17 mouse cellular contexts compared by ENCODE assay signal in the genomic region with DNA sequence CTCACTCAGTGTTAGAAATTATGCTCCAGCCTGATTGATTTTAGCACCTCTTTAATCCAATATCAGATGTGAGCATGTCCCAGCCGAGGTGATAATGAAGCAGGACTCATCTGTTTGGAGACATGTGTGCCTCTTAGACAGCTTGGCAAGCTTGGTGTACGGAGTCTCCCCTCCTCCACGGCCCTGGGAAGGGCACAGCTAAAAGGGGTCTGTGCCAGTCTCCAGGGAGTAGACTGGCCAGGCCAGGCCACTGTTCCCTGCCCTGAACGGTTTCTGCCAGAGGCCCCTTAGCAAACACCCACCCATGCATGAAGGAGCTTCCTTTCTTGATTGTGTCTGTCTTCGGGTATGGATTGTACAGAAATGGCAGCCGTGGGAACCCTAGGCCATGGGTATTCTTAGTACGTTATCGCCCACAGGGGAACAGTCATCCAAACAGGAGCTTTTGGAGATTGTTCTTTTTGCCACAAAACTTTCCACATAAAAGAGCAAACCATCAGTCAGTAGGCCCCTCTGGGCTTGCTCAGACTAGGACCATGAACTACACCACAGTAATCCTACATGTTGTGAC.
DNase-seq lines count a peak whose midpoint lies in the region; ATAC-seq and TF ChIP-seq lines count a peak whose summit lies in the region.
"Had no signal": no experiment of that assay in that cellular context is flagged by ENCODE, and none has a peak within 500 bp of the region (broad histone marks: within the 10 kb centered on the region; RNA-seq: fewer than 3 reads in every experiment).

No protein-coding gene starts in this region.

- 49% methylated on average over 8 of the region's 8 CpGs for WGBS in hindbrain, embryonic 16.5 days
- 81% methylated on average over 8 of the region's 8 CpGs for WGBS in hindbrain, embryonic 11.5 days
- WGBS in midbrain, postnatal 0 days, result 72% methylated on average over 8 of the region's 8 CpGs
- 74% methylated on average over 8 of the region's 8 CpGs for WGBS in midbrain, embryonic 16.5 days
- WGBS in forebrain, embryonic 15.5 days, result 62% methylated on average over 8 of the region's 8 CpGs

- 0 out of 2 replicates have a peak, but pooled peaks cover 2% of the 10 kb centered on the region for H3K4me1 ChIP-seq in hindbrain, embryonic 16.5 days (ENCODE audit: control insufficient read depth, insufficient read depth, low read depth, low read length)
- peaks cover 8% of the 10 kb centered on the region; the same call in 1 of the 2 replicates for H3K4me1 ChIP-seq in hindbrain, embryonic 11.5 days (replicated peaks; ENCODE audit: control insufficient read depth, insufficient read depth, low read length)
- no peaks in the 10 kb centered on the region for H3K4me1 ChIP-seq in midbrain, postnatal 0 days (ENCODE audit: insufficient read depth, low read length)
- H3K4me1 ChIP-seq in midbrain, embryonic 16.5 days (ENCODE audit: control insufficient read depth, insufficient read depth, low read length), result peaks cover 5% of the 10 kb centered on the region
- H3K4me1 ChIP-seq in forebrain, embryonic 15.5 days, result peaks cover 42% of the 10 kb centered on the region

- no peak for TF ChIP-seq CTCF in midbrain, postnatal 0 days (IDR thresholded peaks at IDR 0.05)

- H3K9me3 ChIP-seq in hindbrain, embryonic 16.5 days (ENCODE audit: control insufficient read depth, low read length), result no peaks in the 10 kb centered on the region
- no peaks in the 10 kb centered on the region for H3K9me3 ChIP-seq in hindbrain, embryonic 11.5 days (ENCODE audit: control insufficient read depth, low read length)
- no peaks in the 10 kb centered on the region for H3K9me3 ChIP-seq in midbrain, postnatal 0 days (ENCODE audit: low read length)
- no peaks in the 10 kb centered on the region for H3K9me3 ChIP-seq in midbrain, embryonic 16.5 days (replicated peaks; ENCODE audit: control insufficient read depth, low read length, poor library complexity, severe bottlenecking)
- no peaks in the 10 kb centered on the region for H3K9me3 ChIP-seq in forebrain, embryonic 15.5 days
- H3K9me3 ChIP-seq: embryonic facial prominence, embryonic 12.5 days; limb, embryonic 13.5 days had no signal

- H3K36me3 ChIP-seq in hindbrain, embryonic 16.5 days (ENCODE audit: control insufficient read depth, insufficient read depth, low read length), result peaks cover 5% of the 10 kb centered on the region; the same call in 1 of the 2 replicates
- H3K36me3 ChIP-seq in hindbrain, embryonic 11.5 days (ENCODE audit: control insufficient read depth, insufficient read depth, low read length), result no peaks in the 10 kb centered on the region
- 0 out of 2 replicates have a peak, but pooled peaks cover 11% of the 10 kb centered on the region for H3K36me3 ChIP-seq in midbrain, postnatal 0 days (ENCODE audit: insufficient read depth, low read length)
- no peaks in the 10 kb centered on the region; the same call in 1 of the 2 replicates for H3K36me3 ChIP-seq in midbrain, embryonic 16.5 days (ENCODE audit: control insufficient read depth, insufficient read depth, low read length)
- H3K36me3 ChIP-seq in forebrain, embryonic 15.5 days, result peaks cover 10% of the 10 kb centered on the region

- no peak for DNase-seq in hindbrain, embryonic 11.5 days (ENCODE audit: low spot score)
- DNase-seq in midbrain, postnatal 0 days (ENCODE audit: low spot score), result peak; percentile 38
- DNase-seq in right cerebral cortex, postnatal 36 days (ENCODE audit: low spot score in 2 of 2), result peak; percentile 22 to 52
- no peak for DNase-seq in cerebellum, adult 9-11 months
- no peak for DNase-seq in lung, postnatal 10 days
- DNase-seq: adrenal gland, adult 8-10 months; cerebellum, postnatal 36 days; gastrocnemius, postnatal 36 days; kidney, adult 18-20 months; lung, adult 2 months had no signal

- H3K4me2 ChIP-seq in hindbrain, embryonic 16.5 days (ENCODE audit: low read length), result no peak overlapping the region
- no peak overlapping the region for H3K4me2 ChIP-seq in hindbrain, embryonic 11.5 days (replicated peaks; ENCODE audit: low read depth, low read length)
- no peak overlapping the region for H3K4me2 ChIP-seq in midbrain, postnatal 0 days (ENCODE audit: low read depth, low read length, poor library complexity, severe bottlenecking)
- H3K4me2 ChIP-seq in midbrain, embryonic 16.5 days (ENCODE audit: low read length), result no peak overlapping the region
- H3K4me2 ChIP-seq in forebrain, embryonic 15.5 days (replicated peaks), result no peak overlapping the region
- H3K4me2 ChIP-seq: embryonic facial prominence, embryonic 12.5 days; heart, embryonic 11.5 days; limb, embryonic 13.5 days had no signal

- H3K27me3 ChIP-seq in hindbrain, embryonic 16.5 days (replicated peaks; ENCODE audit: control insufficient read depth, insufficient read depth, low read length), result no peaks in the 10 kb centered on the region
- H3K27me3 ChIP-seq in hindbrain, embryonic 11.5 days (ENCODE audit: control insufficient read depth, insufficient read depth, low read length), result no peaks in the 10 kb centered on the region
- H3K27me3 ChIP-seq in midbrain, postnatal 0 days (ENCODE audit: insufficient read depth, low read length), result no peaks in the 10 kb centered on the region
- H3K27me3 ChIP-seq in midbrain, embryonic 16.5 days (ENCODE audit: control insufficient read depth, insufficient read depth, low read depth, low read length), result no peaks in the 10 kb centered on the region
- H3K27me3 ChIP-seq in forebrain, embryonic 15.5 days, result no peaks in the 10 kb centered on the region
- H3K27me3 ChIP-seq: embryonic facial prominence, embryonic 12.5 days; limb, embryonic 13.5 days had no signal

- H3K9ac ChIP-seq in hindbrain, embryonic 16.5 days (ENCODE audit: low read depth, low read length), result no peak overlapping the region
- H3K9ac ChIP-seq in hindbrain, embryonic 11.5 days (ENCODE audit: low read depth, low read length), result no peak overlapping the region
- no peak overlapping the region for H3K9ac ChIP-seq in midbrain, postnatal 0 days (replicated peaks; ENCODE audit: low read length, poor library complexity, severe bottlenecking)
- no peak overlapping the region for H3K9ac ChIP-seq in midbrain, embryonic 16.5 days (ENCODE audit: low read depth, low read length)
- H3K9ac ChIP-seq in forebrain, embryonic 15.5 days (replicated peaks), result no peak overlapping the region
- H3K9ac ChIP-seq: embryonic facial prominence, embryonic 12.5 days; limb, embryonic 13.5 days had no signal

- ATAC-seq in hindbrain, embryonic 16.5 days, result peak; percentile 62; the same call in 1 of the 2 replicates
- ATAC-seq in hindbrain, embryonic 11.5 days (ENCODE audit: low FRiP score), result no peak; the same call in 1 of the 2 replicates
- ATAC-seq in midbrain, postnatal 0 days (ENCODE audit: low FRiP score), result no peak; the same call in 1 of the 2 replicates
- no peak for ATAC-seq in midbrain, embryonic 16.5 days
- ATAC-seq in forebrain, embryonic 15.5 days (replicated peaks), result peak; percentile 81

- no peak overlapping the region for H3K4me3 ChIP-seq in hindbrain, embryonic 16.5 days (ENCODE audit: low read length)
- H3K4me3 ChIP-seq in hindbrain, embryonic 11.5 days (ENCODE audit: low read depth, low read length), result no peak overlapping the region
- H3K4me3 ChIP-seq in midbrain, postnatal 0 days (ENCODE audit: low read depth, low read length), result no peak overlapping the region
- no peak overlapping the region for H3K4me3 ChIP-seq in midbrain, embryonic 16.5 days (ENCODE audit: low read depth, low read length)
- H3K4me3 ChIP-seq in forebrain, embryonic 15.5 days, result no peak overlapping the region
- H3K4me3 ChIP-seq: embryonic facial prominence, embryonic 12.5 days; limb, embryonic 13.5 days; megakaryocyte, embryonic 14.5 days had no signal

- no peak overlapping the region for H3K27ac ChIP-seq in hindbrain, embryonic 16.5 days (ENCODE audit: low read depth, low read length)
- no peak overlapping the region for H3K27ac ChIP-seq in hindbrain, embryonic 11.5 days (ENCODE audit: low read depth, low read length)
- no peak overlapping the region for H3K27ac ChIP-seq in midbrain, postnatal 0 days (ENCODE audit: low read depth, low read length)
- H3K27ac ChIP-seq in midbrain, embryonic 16.5 days (ENCODE audit: low read length), result no peak overlapping the region
- H3K27ac ChIP-seq in forebrain, embryonic 15.5 days (replicated peaks), result peak overlapping the region; percentile 76
- H3K27ac ChIP-seq: embryonic facial prominence, embryonic 12.5 days; limb, embryonic 13.5 days had no signal

Comparison
In these comparisons a context has a peak if more than half of its experiments do, and no peak if none do; other contexts are left out.
1. ATAC-seq: peak in hindbrain, embryonic 16.5 days (single experiment) and forebrain, embryonic 15.5 days (single experiment); none in hindbrain, embryonic 11.5 days (single experiment), midbrain, postnatal 0 days (single experiment) and midbrain, embryonic 16.5 days (single experiment).
2. DNase-seq: peak in midbrain, postnatal 0 days (single experiment) and right cerebral cortex, postnatal 36 days (2 of 2); none in hindbrain, embryonic 11.5 days (single experiment), cerebellum, adult 9-11 months (single experiment) and lung, postnatal 10 days (single experiment).